Mouse (Mus musculus) embryonic fibroblast, embryonic 13.5 days (primary cell): ENCODE measurements around the gene Edc3.
"Not testable (repeated sequence)": the region's sequence is repeated elsewhere in the genome, so short reads cannot be mapped to it uniquely, and the experiment has no call there.

Experiments
- CTCF ChIP-seq: IDR thresholded peaks from 2 replicates; pipeline ENCODE4 v1.5.1; 2011; ENCODE audit warnings: mild to moderate bottlenecking, control low read depth, low read length, moderate library complexity, borderline replicate concordance; ENCODE audit not compliant: insufficient read depth
- POLR2A ChIP-seq: IDR thresholded peaks from 2 replicates; pipeline ENCODE4 v1.6.1; 2011; ENCODE audit warnings: low read depth, mild to moderate bottlenecking, control low read depth, low read length, moderate library complexity

GRCm38 (mm10) chr9:57710214-57710613 is 1.9 kb downstream of the Edc3 start:
- TF ChIP-seq CTCF, POLR2A: not testable (repeated sequence)
